Mouse (Mus musculus): ENCODE measurements around the gene Clasp1.

- TF ChIP-seq EP300 (IDR thresholded peaks at IDR 0.05), result no peak
- TF ChIP-seq CTCF (IDR thresholded peaks at IDR 0.05), result peak; percentile 39
These were observed 116.9 kb downstream of the Clasp1 start for GRCm38 (mm10) chr1:118505746-118506145.
